Mouse (Mus musculus) adrenal gland, postnatal 25 days (tissue): ENCODE measurements around the gene Bahcc1. TPM values are rescaled to one million over a fixed set of nuclear protein-coding genes. Genes with fewer than 3 reads are reported as not detected.

Experiments used
- DNase-seq: peaks from one replicate; pipeline ENCODE4 v3.0.0; 2021; ENCODE audit warnings: mixed read lengths
- total RNA-seq: library from RNA; stranded (reverse); gene quantifications from 2 replicates; pipeline ENCODE4 v1.2.3, GENCODE M21; 2021

Bahcc1 gene
- total RNA-seq, 1 experiment from 2014 or later = 23.8 TPM

- DNase-seq = no peak
These were observed 26.1 kb upstream of the Bahcc1 start for GRCm38 (mm10) chr11:120206669-120207090.

- no peak for DNase-seq
These were observed 23.9 kb upstream of the Bahcc1 start for GRCm38 (mm10) chr11:120208848-120209247.

GRCm38 (mm10) chr11:120209462-120209861, 23.3 kb upstream of the Bahcc1 start:
- DNase-seq = no peak

- no peak for DNase-seq
These were observed 17.0 kb upstream of the Bahcc1 start for GRCm38 (mm10) chr11:120215726-120216241.

GRCm38 (mm10) chr11:120216540-120217324, 16.0 kb upstream of the Bahcc1 start:
- DNase-seq = no peak

- no peak for DNase-seq
These were observed 14.4 kb upstream of the Bahcc1 start for GRCm38 (mm10) chr11:120218176-120218856.

GRCm38 (mm10) chr11:120218946-120219345, 13.8 kb upstream of the Bahcc1 start:
- no peak for DNase-seq

- peak; percentile 73 for DNase-seq
These were observed 12.7 kb upstream of the Bahcc1 start for GRCm38 (mm10) chr11:120219916-120220522.

GRCm38 (mm10) chr11:120220963-120221827, 11.6 kb upstream of the Bahcc1 start:
- no peak for DNase-seq

- no peak for DNase-seq
These were observed 10.2 kb upstream of the Bahcc1 start for GRCm38 (mm10) chr11:120222425-120223104.

- no peak for DNase-seq
These were observed 8.9 kb upstream of the Bahcc1 start for GRCm38 (mm10) chr11:120223586-120224487.

GRCm38 (mm10) chr11:120224488-120225255, 8.1 kb upstream of the Bahcc1 start:
- no peak for DNase-seq

- peak; percentile 67 for DNase-seq
These were observed 7.2 kb upstream of the Bahcc1 start for GRCm38 (mm10) chr11:120225256-120226195.

- no peak for DNase-seq
These were observed 6.1 kb upstream of the Bahcc1 start for GRCm38 (mm10) chr11:120226421-120227280.

GRCm38 (mm10) chr11:120227571-120228051, 5.1 kb upstream of the Bahcc1 start:
- peak; percentile 23 for DNase-seq

- DNase-seq = peak; percentile 4
These were observed 4.4 kb upstream of the Bahcc1 start for GRCm38 (mm10) chr11:120228116-120228890.
